Mouse (Mus musculus): ENCODE measurements around the gene Limch1.

- TF ChIP-seq CTCF (conservative IDR thresholded peaks at IDR 0.05 in 1 of 2, IDR thresholded peaks at IDR 0.05 in 1 of 2; ENCODE audit: low read depth in 2 of 2, low read length in 2 of 2), result no peak
- TF ChIP-seq EP300 (IDR thresholded peaks at IDR 0.05; ENCODE audit: low read length), result no peak
- TF ChIP-seq ZC3H11A (IDR thresholded peaks at IDR 0.05; ENCODE audit: low read depth, low read length), result no peak
- no peak for TF ChIP-seq POLR2A (IDR thresholded peaks at IDR 0.05; ENCODE audit: low read depth, low read length)
- no peak for TF ChIP-seq POLR2AphosphoS2 (IDR thresholded peaks at IDR 0.05; ENCODE audit: low read depth, low read length)
- no peak for TF ChIP-seq SIN3A (IDR thresholded peaks at IDR 0.05; ENCODE audit: low read length)
Observed at GRCm38 (mm10) chr5:66967147-66967546, 221.5 kb downstream of the Limch1 start.
